Mouse (Mus musculus): ENCODE results near the gene Btc.

- no peak for TF ChIP-seq CTCF (IDR thresholded peaks at IDR 0.05; ENCODE audit: extremely low read depth, insufficient read depth, low read length)
- no peak for TF ChIP-seq POLR2A (IDR thresholded peaks at IDR 0.05; ENCODE audit: extremely low read depth, insufficient read depth, low read length)
Observed at GRCm38 (mm10) chr5:91320348-91320747, 82.4 kb downstream of the Btc start.

All from cortical plate, adult 2 months (tissue).